Mouse (Mus musculus) myocyte (in vitro differentiated cells): ENCODE data around the gene Phldb3.

Experiments used
- TCF12 ChIP-seq: IDR thresholded peaks from one replicate; pipeline ENCODE4 v1.6.1; 2011; ENCODE audit warnings: mild to moderate bottlenecking, control low read depth; ENCODE audit not compliant: poor library complexity, insufficient read depth, severe bottlenecking
- USF1 ChIP-seq: IDR thresholded peaks from one replicate; pipeline ENCODE4 v1.6.1; 2011; ENCODE audit warnings: low read depth, mild to moderate bottlenecking, control low read depth, moderate library complexity

- TF ChIP-seq TCF12 (no peak), USF1 (no peak)
Observed at GRCm38 (mm10) chr7:24610879-24611494, 424 bp downstream of the Phldb3 start.
